Mouse (Mus musculus): ENCODE measurements around the gene Capns1. TPM values are rescaled to one million over a fixed set of nuclear protein-coding genes. Genes with fewer than 3 reads are reported as not detected.
"Not testable (repeated sequence)": the region's sequence is repeated elsewhere in the genome, so short reads cannot be mapped to it uniquely, and the experiment has no call there.

The Capns1 gene
- total RNA-seq (2014; fragmentation: Nextera tagmentation) (148 and 186 TPM in 2 replicates), total RNA-seq (2017) (123 and 126 TPM in 2 replicates)

DNA sequence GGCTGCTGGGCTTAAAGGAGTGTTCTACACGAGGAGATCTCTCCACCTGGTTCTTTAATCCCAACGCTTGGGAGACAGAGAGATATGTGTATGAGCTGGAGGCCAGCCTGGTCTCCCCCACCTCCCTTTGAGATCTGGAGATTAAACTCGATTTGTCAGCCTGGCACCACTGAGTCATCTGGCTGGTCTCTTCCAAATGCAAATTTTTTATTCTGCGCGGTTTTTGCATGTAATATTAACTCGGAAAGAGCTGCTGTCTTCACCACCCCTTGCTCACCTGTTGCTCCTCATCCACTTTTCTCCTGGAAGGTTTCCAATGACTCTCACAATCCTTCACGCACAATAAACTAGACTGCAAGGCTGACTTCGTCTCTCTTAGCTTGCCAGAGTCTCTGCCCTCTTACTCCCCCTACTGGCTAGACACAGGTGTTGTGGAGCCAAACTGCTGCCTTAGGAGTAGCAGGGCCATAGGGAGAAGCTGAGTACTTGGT lies at the start of gene Capns1:
Capns1 (minus strand) TSS at position 331 of the 491 bp plus-strand sequence.
- peak; percentile 66 for ATAC-seq (replicated peaks; ENCODE audit: low FRiP score, low TSS enrichment, poor library complexity, severe bottlenecking)

DNA sequence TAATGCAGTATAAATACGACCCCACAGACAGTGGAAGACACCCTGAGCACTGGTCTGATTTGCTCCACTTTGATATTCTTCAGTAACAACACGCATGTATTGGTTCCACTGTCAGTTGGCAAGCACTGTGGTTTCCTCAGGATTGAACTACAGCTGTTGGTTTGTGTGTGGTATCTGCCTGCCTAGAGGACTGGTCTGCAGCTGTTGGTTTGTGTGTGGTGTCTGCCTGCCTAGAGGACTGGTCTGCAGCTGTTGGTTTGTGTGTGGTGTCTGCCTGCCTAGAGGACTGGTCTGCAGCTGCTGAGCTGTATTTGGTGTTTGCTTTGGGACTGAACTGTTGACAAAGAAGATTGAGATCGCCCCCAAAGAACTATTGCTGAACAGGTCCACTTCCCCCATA lies 38.8 kb upstream of the Capns1 start:
- not testable (repeated sequence) for ATAC-seq (replicated peaks; ENCODE audit: low FRiP score, low TSS enrichment, poor library complexity, severe bottlenecking)

DNA sequence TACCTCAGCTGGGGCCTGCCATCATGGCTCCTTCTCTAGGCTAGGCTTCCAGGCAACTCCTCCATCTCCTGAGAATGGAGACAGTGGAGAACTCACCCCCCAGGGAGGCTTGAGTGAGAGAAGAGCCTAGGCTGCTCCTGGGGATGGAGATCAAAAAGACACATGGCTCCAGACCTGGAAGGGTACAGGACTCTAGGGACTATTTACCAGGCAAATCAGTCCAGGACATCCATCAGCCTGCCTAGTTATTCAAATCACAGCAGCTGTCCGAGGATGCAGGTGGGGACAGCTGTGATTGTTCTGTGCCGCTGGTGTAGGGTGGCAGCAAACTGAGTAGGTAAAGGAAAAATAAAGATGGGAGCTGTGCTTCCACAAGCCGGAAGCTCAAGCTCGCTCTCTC lies 37.0 kb upstream of the Capns1 start, which contains the start of gene Ovol3:
Ovol3 (minus strand) TSS at position 101 of the 400 bp plus-strand sequence.
- ATAC-seq (replicated peaks; ENCODE audit: low FRiP score, low TSS enrichment, poor library complexity, severe bottlenecking) = no peak

DNA sequence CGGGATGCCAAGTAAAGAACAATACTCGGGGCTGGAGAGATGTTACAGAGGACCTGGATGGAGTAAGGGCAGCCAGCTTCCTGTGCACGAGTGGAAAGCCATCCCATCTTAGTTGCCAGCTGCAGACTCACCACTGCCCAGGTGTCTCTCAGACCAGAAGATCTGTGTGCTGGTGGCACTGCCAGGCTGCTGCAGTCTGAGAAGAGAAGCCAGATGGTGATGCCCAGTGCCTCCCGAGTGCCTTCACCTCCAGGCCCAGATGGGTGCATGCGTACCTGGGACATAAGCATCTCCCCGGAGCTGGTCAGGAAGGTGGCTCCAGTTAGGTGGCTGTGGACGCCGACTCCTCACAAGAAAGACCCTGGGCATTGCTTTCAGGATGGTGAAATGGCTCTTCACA lies 36.5 kb upstream of the Capns1 start:
- no peak for ATAC-seq (replicated peaks; ENCODE audit: low FRiP score, low TSS enrichment, poor library complexity, severe bottlenecking)

DNA sequence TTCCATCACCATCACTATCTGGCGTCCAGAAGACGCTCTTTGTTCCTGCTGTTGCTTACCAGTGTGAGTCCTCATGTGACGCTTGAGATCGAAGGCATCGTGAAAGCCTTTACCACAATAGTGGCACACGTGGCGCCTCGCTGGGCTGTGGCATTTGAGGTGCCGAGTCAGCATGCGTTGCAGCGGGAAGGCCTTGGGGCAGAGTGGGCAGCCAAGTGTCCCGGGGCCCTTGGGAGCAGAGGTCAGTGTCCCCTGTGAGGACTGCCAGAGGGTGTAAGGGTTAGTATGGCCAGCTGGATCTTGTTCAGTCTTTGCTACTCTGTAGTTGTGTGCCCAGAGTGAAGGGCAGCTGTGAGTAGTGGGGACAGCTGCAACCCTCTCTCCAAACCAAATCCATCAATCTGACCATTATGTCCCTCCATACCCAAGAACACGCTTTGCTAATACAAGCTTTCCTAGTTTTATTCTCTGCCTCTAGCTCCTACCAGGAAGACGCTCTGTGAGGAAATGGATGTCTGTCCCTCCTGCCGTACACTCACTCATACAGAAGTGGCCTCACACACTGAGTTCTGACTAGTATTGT lies 35.8 kb upstream of the Capns1 start:
- no peak for ATAC-seq (replicated peaks; ENCODE audit: low FRiP score, low TSS enrichment, poor library complexity, severe bottlenecking)

DNA sequence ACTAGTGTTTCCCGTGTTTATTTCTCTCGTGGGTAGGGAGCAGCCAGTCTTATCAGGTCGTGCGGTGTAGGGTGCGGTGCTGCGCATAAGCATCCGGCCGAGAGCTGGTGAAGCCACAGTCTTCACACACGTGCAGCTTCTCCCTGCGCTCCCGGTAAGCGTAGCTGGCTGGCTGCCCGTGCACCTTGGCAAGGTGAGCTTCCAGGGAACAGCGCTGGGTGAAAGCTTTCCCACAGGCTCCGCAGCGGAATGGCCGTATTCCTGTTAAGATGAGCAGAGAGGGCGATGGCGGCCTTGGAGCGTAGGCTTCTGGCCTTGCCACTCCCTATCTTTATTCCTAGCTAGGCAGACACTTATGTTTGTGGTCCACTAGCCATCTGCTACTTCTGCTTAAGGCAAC lies 34.8 kb upstream of the Capns1 start:
- ATAC-seq (replicated peaks; ENCODE audit: low FRiP score, low TSS enrichment, poor library complexity, severe bottlenecking) = no peak

DNA sequence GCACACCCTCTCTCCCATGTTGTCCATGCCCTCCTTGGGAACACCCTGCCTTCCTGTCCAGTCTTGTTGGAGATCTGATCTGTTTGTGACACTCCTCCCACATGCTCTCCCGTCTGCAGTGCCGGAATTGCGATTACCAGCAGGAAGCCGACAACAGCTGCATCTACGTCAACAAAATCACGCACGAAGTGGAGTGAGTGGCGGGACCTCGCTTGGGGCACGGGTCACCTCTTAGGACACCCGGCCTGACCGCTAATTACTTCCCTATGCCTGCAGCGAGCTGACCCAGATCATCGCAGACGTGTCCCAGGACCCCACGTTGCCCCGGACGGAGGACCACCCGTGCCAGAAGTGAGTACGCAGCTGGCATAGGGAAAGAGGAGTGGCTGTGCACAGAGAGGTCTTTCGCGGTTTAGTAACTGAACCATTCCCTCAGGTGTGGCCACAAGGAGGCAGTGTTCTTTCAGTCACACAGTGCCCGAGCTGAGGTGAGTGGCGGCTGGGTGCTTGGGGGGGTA lies 34.1 kb upstream of the Capns1 start:
- ATAC-seq (replicated peaks; ENCODE audit: low FRiP score, low TSS enrichment, poor library complexity, severe bottlenecking) = peak; percentile 39

DNA sequence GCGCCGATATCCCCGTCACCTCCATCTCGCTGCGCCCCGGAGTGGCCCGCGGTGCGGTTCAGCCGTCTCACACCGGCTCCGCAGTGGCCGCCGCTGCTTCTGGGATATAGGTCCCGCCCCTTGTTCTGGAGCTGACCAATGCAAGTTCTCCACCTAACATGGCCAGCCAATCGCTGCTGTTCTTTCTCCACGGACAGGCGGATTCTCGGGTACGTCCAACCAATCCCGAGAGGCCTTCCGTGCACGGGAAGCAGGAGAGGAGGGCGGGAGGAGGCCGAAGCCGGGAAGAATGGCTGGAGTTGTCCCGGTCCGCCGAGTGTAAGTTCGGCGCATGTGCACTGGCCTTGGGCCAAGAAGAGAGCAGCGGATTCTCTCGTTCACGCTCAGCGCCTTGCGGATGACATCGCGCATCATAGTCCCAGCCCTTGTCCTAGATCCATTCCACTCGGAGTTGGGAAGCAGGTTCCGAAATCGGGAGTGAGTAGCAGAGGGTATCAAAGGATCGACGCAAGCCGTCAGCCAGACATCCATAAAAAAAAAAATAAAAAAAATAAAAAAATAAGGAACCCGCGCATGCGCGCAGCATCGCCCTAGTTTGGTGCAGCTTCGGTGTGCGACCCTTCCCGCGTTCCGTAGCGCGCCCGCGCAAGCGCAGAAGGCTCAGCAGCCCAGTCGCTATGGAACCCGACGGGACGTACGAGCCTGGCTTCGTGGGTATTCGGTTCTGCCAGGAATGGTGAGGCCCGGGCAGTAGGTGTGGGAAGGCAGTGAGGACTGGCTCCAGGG lies 33.3 kb upstream of the Capns1 start, which contains the start of the genes Polr2i and Tbcb:
Polr2i (plus strand) TSS at position 280 of the 786 bp plus-strand sequence.
Tbcb (minus strand) TSS at position 604 of the 786 bp plus-strand sequence.
- peak; percentile 95 for ATAC-seq (replicated peaks; ENCODE audit: low FRiP score, low TSS enrichment, poor library complexity, severe bottlenecking)

DNA sequence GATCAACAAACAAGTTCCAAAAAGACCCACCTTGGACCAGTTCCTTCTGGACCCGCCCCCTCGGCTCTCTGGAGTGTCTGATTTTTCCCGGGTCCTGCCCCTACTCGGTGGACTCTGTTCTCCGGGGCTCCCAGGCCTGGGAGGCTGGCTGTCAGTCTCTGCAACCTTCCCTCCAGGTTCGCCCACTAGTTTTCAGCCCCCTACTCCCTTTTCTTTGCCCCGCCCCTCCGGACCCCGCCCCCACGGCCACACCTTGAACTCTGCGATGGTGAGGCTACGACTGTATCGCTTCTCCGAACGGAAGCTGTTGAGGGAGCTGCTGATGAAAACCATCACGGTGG lies 32.7 kb upstream of the Capns1 start:
- no peak for ATAC-seq (replicated peaks; ENCODE audit: low FRiP score, low TSS enrichment, poor library complexity, severe bottlenecking)

DNA sequence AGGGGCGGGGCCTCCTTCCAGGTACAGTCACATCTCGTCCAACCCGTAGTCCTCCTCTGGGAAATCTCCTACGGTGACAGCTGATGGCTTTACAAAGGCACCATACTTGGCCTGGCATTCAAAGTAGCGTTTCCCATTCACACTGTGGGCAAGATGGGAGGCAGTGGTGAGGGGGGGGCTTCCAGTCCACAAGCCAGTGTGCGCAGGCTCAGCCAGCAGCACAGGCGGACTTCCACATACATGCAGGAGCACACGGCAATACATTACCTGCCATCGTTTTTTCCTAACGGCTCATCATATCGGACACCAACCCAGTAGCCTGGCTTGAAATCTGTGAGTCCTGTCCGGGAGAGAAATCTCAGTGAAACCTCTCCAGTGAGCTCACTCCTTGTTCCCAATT lies 25.6 kb upstream of the Capns1 start:
- no peak for ATAC-seq (replicated peaks; ENCODE audit: low FRiP score, low TSS enrichment, poor library complexity, severe bottlenecking)

DNA sequence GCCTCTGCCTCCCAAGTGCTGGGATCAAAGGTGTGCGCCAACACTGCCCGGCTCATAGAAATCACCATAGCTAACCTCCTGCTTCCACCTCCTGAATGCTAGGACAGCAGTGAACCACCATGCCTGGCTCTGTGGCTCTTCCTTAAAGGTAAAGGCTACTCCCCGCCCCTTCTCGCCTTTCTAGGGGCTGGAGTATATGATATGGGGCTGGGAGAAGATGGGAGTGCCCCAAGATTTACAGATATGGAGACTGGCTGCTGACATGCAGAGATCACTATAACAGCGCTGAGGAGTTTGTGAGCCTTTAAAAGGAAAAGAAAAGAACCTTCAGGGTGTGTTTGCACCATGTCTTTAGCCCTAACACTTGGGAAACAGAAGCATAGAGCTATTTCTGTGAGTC lies 23.6 kb upstream of the Capns1 start:
- peak; percentile 58; the same call in 1 of the 2 replicates for ATAC-seq (replicated peaks; ENCODE audit: low FRiP score, low TSS enrichment, poor library complexity, severe bottlenecking)

DNA sequence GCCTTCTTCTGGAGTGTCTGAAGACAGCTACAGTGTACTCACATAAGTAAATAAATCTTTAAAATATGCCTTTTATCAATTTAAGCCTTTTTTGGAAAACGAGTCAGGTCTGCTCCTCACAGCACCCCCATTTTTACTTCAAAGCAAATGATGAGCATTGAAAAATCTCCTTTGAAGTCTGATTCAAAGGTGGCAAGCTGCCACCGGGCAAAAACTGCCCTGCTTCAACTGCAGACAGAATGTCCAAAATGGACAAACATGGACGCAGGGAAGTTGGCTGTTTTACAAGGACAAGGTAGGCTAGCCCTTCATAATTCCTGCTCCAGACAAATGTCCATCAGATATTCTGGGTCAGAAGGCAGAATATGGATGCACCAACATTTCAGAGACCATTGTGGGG lies 22.8 kb upstream of the Capns1 start:
- no peak for ATAC-seq (replicated peaks; ENCODE audit: low FRiP score, low TSS enrichment, poor library complexity, severe bottlenecking)

DNA sequence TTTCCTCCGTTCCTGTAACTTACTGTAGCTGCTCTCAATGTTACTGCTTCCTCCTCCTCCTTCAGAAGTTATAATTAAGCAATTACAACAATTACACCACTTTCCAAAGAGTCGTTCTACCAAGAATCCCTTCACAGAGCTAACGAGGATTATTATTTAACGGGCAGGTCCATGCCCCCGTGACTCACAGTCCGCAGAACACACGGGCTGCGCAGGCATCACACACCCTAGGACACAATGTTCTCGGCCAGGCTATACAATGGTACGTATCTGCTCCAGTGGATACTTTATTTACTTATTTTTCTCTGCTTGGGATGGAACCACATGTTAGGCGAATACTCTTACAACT lies 21.4 kb upstream of the Capns1 start:
- no peak for ATAC-seq (replicated peaks; ENCODE audit: low FRiP score, low TSS enrichment, poor library complexity, severe bottlenecking)

DNA sequence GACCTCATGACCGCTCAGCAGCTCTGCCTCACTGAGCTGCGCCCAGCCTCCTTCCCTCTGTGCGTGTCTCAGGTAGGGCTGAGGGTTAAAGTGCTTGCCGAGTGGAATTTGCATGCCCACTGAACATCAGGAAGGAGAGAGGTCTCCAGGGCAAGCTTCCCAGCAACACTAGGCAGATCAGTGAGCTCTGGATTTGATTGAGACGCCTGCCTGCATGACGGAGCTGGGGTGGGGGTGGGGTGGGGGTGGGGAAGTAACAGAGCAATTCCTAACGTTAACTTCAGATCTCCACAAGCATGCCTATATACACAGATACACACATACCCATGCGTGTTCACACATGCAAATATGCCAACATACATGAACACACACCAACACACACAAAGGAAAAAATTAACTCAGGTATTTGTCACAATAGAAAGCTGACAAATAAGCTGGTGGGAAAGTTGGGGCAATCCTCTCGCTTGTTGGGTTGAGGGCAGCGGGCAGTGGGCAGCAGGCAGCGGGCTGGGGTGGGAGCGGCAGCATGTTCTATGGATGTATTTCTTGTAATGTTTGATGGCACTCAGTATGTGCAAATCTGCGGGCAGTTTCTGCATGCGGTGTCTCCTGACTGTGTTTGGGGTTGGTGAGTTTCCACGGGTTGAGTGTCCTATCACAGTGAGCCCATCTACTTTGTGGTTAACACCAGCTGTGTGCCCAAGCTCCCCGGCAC lies 20.8 kb upstream of the Capns1 start:
- ATAC-seq (replicated peaks; ENCODE audit: low FRiP score, low TSS enrichment, poor library complexity, severe bottlenecking) = peak; percentile 79

DNA sequence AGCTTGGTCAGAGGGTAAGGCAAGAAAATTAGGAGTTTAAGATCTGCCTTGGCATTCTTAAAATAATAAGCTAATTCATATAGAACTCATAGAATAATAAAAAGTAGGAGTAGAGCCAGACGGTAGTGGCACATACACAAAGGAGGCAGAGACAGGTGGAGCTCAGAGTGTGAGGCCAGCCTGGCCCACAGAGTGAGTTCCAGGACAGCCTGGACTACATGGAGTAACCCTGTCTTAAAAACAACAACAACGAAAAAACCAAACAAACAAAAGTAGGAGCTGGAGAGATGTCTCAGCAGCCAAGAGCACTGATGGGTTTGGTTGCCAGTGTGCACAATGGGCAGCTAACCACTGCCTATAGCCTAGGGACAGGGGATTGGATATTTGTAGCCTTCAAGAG lies 18.7 kb upstream of the Capns1 start:
- ATAC-seq (replicated peaks; ENCODE audit: low FRiP score, low TSS enrichment, poor library complexity, severe bottlenecking) = no peak

DNA sequence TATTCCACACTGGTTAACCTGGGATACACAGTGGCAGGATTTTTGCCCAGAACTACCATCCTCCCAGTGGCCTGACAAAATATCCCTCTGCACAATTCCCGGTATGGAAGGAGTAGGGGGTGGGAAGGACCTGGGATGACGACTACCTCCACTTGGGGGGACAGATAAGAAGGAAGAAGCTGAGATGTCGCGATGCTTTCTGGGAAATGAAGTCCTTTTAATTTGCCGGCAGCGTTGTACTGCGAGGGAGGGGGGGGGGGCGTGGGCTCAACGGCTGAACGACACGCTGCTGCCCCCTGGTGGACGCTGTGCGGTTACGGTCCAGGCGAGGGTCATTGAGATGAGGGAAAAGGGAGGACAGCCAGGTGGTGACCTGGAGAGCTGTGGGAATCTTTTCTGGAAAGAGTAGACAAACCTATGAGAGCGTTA lies 18.1 kb upstream of the Capns1 start:
- peak; percentile 57 for ATAC-seq (replicated peaks; ENCODE audit: low FRiP score, low TSS enrichment, poor library complexity, severe bottlenecking)

DNA sequence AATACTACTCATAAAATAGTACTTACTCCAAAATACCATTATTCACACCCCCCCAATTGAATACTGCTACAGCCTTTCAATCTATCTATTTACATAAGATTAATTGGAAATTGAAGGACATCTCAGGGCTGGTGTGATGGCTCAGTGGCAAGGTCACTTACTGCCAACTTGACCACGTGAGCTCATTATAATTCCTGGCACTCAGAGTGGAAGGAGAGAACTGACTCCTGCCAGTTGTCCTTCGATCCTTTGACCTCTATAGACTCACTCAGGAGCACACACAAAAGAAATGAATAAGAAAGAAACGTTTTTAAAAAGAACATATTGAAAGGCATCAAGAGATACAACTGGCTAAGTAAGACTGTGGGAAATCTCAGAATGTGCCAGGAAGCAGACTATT lies 17.3 kb upstream of the Capns1 start:
- no peak for ATAC-seq (replicated peaks; ENCODE audit: low FRiP score, low TSS enrichment, poor library complexity, severe bottlenecking)

DNA sequence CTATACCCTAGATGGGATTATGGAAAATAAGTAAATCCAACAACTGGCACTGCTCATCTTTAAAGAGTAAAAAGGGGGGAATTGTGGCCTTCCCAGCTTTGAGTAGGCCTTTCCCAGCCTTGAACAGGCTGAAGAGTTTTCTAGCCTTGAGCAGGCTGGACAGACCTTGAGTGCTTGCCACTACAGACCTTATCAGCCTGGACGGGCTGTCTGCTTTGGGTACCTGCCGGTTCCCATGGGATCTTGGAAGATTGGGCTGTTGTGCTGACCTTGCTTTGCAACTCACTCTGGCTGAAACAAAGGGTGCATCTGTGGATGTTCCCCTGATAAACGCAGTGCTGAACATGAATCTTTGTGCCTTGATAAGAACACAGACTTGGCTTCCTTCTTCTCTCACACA lies 15.3 kb upstream of the Capns1 start:
- ATAC-seq (replicated peaks; ENCODE audit: low FRiP score, low TSS enrichment, poor library complexity, severe bottlenecking) = no peak

DNA sequence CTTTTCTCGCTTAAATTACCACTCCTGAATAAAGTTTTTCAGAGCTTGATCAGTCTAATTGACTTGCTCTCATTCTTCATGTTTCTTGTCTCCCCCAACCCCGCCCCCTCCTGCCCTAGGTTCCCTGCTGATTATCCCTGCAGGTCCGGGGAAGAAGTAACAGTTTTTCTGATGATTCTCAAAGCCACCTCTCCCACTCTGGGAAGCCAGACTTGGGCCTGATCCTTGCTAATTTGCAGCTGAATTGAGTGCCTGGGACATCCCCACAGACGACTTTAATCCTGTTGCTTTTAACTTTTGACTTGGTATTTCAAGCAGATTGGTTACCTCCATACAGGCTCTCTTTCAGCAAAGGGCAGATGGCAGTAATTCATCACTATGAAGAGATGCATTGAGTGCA lies 12.4 kb upstream of the Capns1 start:
- ATAC-seq (replicated peaks; ENCODE audit: low FRiP score, low TSS enrichment, poor library complexity, severe bottlenecking) = no peak

DNA sequence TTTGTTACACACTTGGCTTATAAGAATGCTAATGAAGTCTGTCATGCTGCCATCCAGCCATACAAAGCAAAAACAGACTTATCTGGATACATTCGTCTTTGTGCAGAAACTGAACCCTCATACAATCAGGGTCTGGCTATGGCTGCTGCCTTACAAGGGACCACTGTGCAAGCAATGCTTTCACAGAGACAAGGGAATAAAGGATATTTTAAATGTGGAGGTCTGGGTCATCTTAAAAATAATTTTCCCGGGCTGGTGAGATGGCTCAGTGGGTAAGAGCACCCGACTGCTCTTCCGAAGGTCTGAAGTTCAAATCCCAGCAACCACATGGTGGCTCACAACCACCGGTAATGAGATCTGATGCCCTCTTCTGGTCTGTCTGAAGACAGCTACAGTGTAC lies 7.8 kb upstream of the Capns1 start:
- ATAC-seq (replicated peaks; ENCODE audit: low FRiP score, low TSS enrichment, poor library complexity, severe bottlenecking) = not testable (repeated sequence)

Data from megakaryocyte-erythroid progenitor cell, adult 5-6 weeks (primary cell).